Mouse (Mus musculus): ENCODE measurements at regions not wholly inside any gene's neighbourhood (a gene's known extent, or its start where the extent isn't known, plus 50 kb on each side); places are given as distances from the start of the nearest gene placed in this dataset.
"Not testable (repeated sequence)": the region's sequence is repeated elsewhere in the genome, so short reads cannot be mapped to it uniquely, and the experiment has no call there.

GRCm38 (mm10) chr7:39705118-39706095, 187.8 kb downstream of the Zfp619 start:
- WGBS (ENCODE audit: insufficient replicate concordance): 45% methylated on average over 5 of the region's 5 CpGs

GRCm38 (mm10) chr7:39706606-39707005, 189.0 kb downstream of the Zfp619 start:
- H3K9ac ChIP-seq (ENCODE audit: low read depth, low read length): no peak overlapping the region
- no peak overlapping the region for H3K4me2 ChIP-seq
- no peaks in the 10 kb centered on the region for H3K27me3 ChIP-seq (ENCODE audit: control insufficient read depth, insufficient read depth, low read length)
- WGBS (ENCODE audit: insufficient replicate concordance): 65% methylated on average over 2 of the region's 2 CpGs
- no peak overlapping the region for H3K4me3 ChIP-seq (ENCODE audit: low read depth, low read length)
- H3K9me3 ChIP-seq (replicated peaks; ENCODE audit: control insufficient read depth, low read length): no peaks in the 10 kb centered on the region
- no peaks in the 10 kb centered on the region for H3K36me3 ChIP-seq (ENCODE audit: control insufficient read depth, insufficient read depth, low read length)
- no peak overlapping the region for H3K27ac ChIP-seq (ENCODE audit: low read depth, low read length)
- ATAC-seq (replicated peaks; ENCODE audit: insufficient number of reproducible peaks, low FRiP score, low TSS enrichment): no peak
- H3K4me1 ChIP-seq (ENCODE audit: control insufficient read depth, insufficient read depth, low read length): no peaks in the 10 kb centered on the region

More at GRCm38 (mm10) chr7:39705118-39706095, 187.8 kb downstream of the Zfp619 start:
- H3K4me1 ChIP-seq (ENCODE audit: control insufficient read depth, insufficient read depth, low read length): no peaks in the 10 kb centered on the region
- H3K9ac ChIP-seq (ENCODE audit: low read depth, low read length): no peak overlapping the region
- H3K27me3 ChIP-seq (ENCODE audit: control insufficient read depth, insufficient read depth, low read length): no peaks in the 10 kb centered on the region
- H3K9me3 ChIP-seq (replicated peaks; ENCODE audit: control insufficient read depth, low read length): no peaks in the 10 kb centered on the region
- H3K4me3 ChIP-seq (ENCODE audit: low read depth, low read length): no peak overlapping the region
- H3K27ac ChIP-seq (ENCODE audit: low read depth, low read length): no peak overlapping the region
- ATAC-seq (replicated peaks; ENCODE audit: insufficient number of reproducible peaks, low FRiP score, low TSS enrichment): no peak
- H3K36me3 ChIP-seq (ENCODE audit: control insufficient read depth, insufficient read depth, low read length): no peaks in the 10 kb centered on the region
- H3K4me2 ChIP-seq: no peak overlapping the region

- Histone ChIP-seq H3K36me3 (ENCODE audit: control insufficient read depth, insufficient read depth, low read length) (no peaks in the 10 kb centered on the region), H3K9me3 (replicated peaks; ENCODE audit: control insufficient read depth, low read length) (no peaks in the 10 kb centered on the region), H3K4me2 (no peak overlapping the region), H3K27me3 (ENCODE audit: control insufficient read depth, insufficient read depth, low read length) (no peaks in the 10 kb centered on the region), H3K4me3 (ENCODE audit: low read depth, low read length) (no peak overlapping the region), H3K27ac (ENCODE audit: low read depth, low read length) (no peak overlapping the region), H3K4me1 (ENCODE audit: control insufficient read depth, insufficient read depth, low read length) (no peaks in the 10 kb centered on the region), H3K9ac (ENCODE audit: low read depth, low read length) (peak overlapping the region; percentile 22; the same call in 1 of the 2 replicates)
- no peak for ATAC-seq (replicated peaks; ENCODE audit: insufficient number of reproducible peaks, low FRiP score, low TSS enrichment)
- 16% methylated on average over 11 of the region's 11 CpGs for WGBS (ENCODE audit: insufficient replicate concordance)
These were observed 199.0 kb downstream of the Zfp619 start for GRCm38 (mm10) chr7:39716340-39717150.

- H3K27me3 ChIP-seq (ENCODE audit: control insufficient read depth, insufficient read depth, low read length): no peaks in the 10 kb centered on the region
- H3K9ac ChIP-seq (ENCODE audit: low read depth, low read length): no peak overlapping the region
- no peak for ATAC-seq (replicated peaks; ENCODE audit: insufficient number of reproducible peaks, low FRiP score, low TSS enrichment)
- H3K4me2 ChIP-seq: no peak overlapping the region
- H3K4me3 ChIP-seq (ENCODE audit: low read depth, low read length): no peak overlapping the region
- H3K27ac ChIP-seq (ENCODE audit: low read depth, low read length): no peak overlapping the region
- H3K4me1 ChIP-seq (ENCODE audit: control insufficient read depth, insufficient read depth, low read length): 0 out of 2 replicates have a peak, but pooled peaks cover 2% of the 10 kb centered on the region
- no peaks in the 10 kb centered on the region for H3K9me3 ChIP-seq (replicated peaks; ENCODE audit: control insufficient read depth, low read length)
- WGBS (ENCODE audit: insufficient replicate concordance): 69% methylated on average over 12 of the region's 12 CpGs
- no peaks in the 10 kb centered on the region for H3K36me3 ChIP-seq (ENCODE audit: control insufficient read depth, insufficient read depth, low read length)
These were observed 210.5 kb downstream of the Zfp619 start for GRCm38 (mm10) chr7:39727935-39728557.

GRCm38 (mm10) chr7:39728930-39729329, 211.4 kb downstream of the Zfp619 start:
- Histone ChIP-seq H3K27ac (ENCODE audit: low read depth, low read length) (no peak overlapping the region), H3K36me3 (ENCODE audit: control insufficient read depth, insufficient read depth, low read length) (no peaks in the 10 kb centered on the region), H3K9ac (ENCODE audit: low read depth, low read length) (no peak overlapping the region), H3K4me3 (ENCODE audit: low read depth, low read length) (no peak overlapping the region), H3K27me3 (ENCODE audit: control insufficient read depth, insufficient read depth, low read length) (no peaks in the 10 kb centered on the region), H3K4me2 (no peak overlapping the region), H3K9me3 (replicated peaks; ENCODE audit: control insufficient read depth, low read length) (no peaks in the 10 kb centered on the region), H3K4me1 (ENCODE audit: control insufficient read depth, insufficient read depth, low read length) (0 out of 2 replicates have a peak, but pooled peaks cover 2% of the 10 kb centered on the region)
- 53% methylated on average over 7 of the region's 7 CpGs for WGBS (ENCODE audit: insufficient replicate concordance)
- no peak for ATAC-seq (replicated peaks; ENCODE audit: insufficient number of reproducible peaks, low FRiP score, low TSS enrichment)

GRCm38 (mm10) chr7:39729723-39730122, 212.2 kb downstream of the Zfp619 start:
- 0 out of 2 replicates have a peak, but pooled peaks cover 2% of the 10 kb centered on the region for H3K4me1 ChIP-seq (ENCODE audit: control insufficient read depth, insufficient read depth, low read length)
- WGBS (ENCODE audit: insufficient replicate concordance): 54% methylated on average over 3 of the region's 3 CpGs
- H3K27ac ChIP-seq (ENCODE audit: low read depth, low read length): no peak overlapping the region
- no peak for ATAC-seq (replicated peaks; ENCODE audit: insufficient number of reproducible peaks, low FRiP score, low TSS enrichment)
- H3K36me3 ChIP-seq (ENCODE audit: control insufficient read depth, insufficient read depth, low read length): no peaks in the 10 kb centered on the region
- H3K9ac ChIP-seq (ENCODE audit: low read depth, low read length): no peak overlapping the region
- H3K9me3 ChIP-seq (replicated peaks; ENCODE audit: control insufficient read depth, low read length): no peaks in the 10 kb centered on the region
- no peak overlapping the region for H3K4me2 ChIP-seq
- no peak overlapping the region for H3K4me3 ChIP-seq (ENCODE audit: low read depth, low read length)
- H3K27me3 ChIP-seq (ENCODE audit: control insufficient read depth, insufficient read depth, low read length): no peaks in the 10 kb centered on the region

- ATAC-seq (replicated peaks; ENCODE audit: insufficient number of reproducible peaks, low FRiP score, low TSS enrichment): no peak
- Histone ChIP-seq H3K4me3 (ENCODE audit: low read depth, low read length) (no peak overlapping the region), H3K9ac (ENCODE audit: low read depth, low read length) (no peak overlapping the region), H3K27me3 (ENCODE audit: control insufficient read depth, insufficient read depth, low read length) (no peaks in the 10 kb centered on the region), H3K4me1 (ENCODE audit: control insufficient read depth, insufficient read depth, low read length) (no peaks in the 10 kb centered on the region), H3K36me3 (ENCODE audit: control insufficient read depth, insufficient read depth, low read length) (no peaks in the 10 kb centered on the region), H3K4me2 (no peak overlapping the region), H3K27ac (ENCODE audit: low read depth, low read length) (no peak overlapping the region), H3K9me3 (replicated peaks; ENCODE audit: control insufficient read depth, low read length) (no peaks in the 10 kb centered on the region)
- WGBS (ENCODE audit: insufficient replicate concordance): 60% methylated on average over 1 of the region's 1 CpGs
These were observed 215.2 kb downstream of the Zfp619 start for GRCm38 (mm10) chr7:39732790-39733189.

GRCm38 (mm10) chr7:39748395-39748794, 230.8 kb downstream of the Zfp619 start:
- H3K9ac ChIP-seq (ENCODE audit: low read depth, low read length); H3K9me3 ChIP-seq (replicated peaks; ENCODE audit: control insufficient read depth, low read length); ATAC-seq (replicated peaks; ENCODE audit: insufficient number of reproducible peaks, low FRiP score, low TSS enrichment); H3K4me2 ChIP-seq; H3K4me3 ChIP-seq (ENCODE audit: low read depth, low read length); H3K27ac ChIP-seq (ENCODE audit: low read depth, low read length); H3K36me3 ChIP-seq (ENCODE audit: control insufficient read depth, insufficient read depth, low read length); H3K27me3 ChIP-seq (ENCODE audit: control insufficient read depth, insufficient read depth, low read length); H3K4me1 ChIP-seq (ENCODE audit: control insufficient read depth, insufficient read depth, low read length): not testable (repeated sequence)
